Mouse (Mus musculus) common myeloid progenitor, adult 5-6 weeks (primary cell): ENCODE data around the gene Dst. TPM values are rescaled to one million over a fixed set of nuclear protein-coding genes. Genes with fewer than 3 reads are reported as not detected.
A peak's percentile ranks its signal among the peaks of the same experiment; 100 is the strongest.

ENCODE experiments used
- ATAC-seq: replicated peaks from 2 replicates; pipeline ENCODE4 v1.8.0; 2016; ENCODE audit warnings: low read depth, mild to moderate bottlenecking, moderate TSS enrichment, inconsistent platforms; ENCODE audit not compliant: poor library complexity, severe bottlenecking
- total RNA-seq: library from RNA; stranded (forward); fragments of 200-1000, 187-1606 nt; gene quantifications from 2 replicates; pipeline ENCODE4 v1.2.3, GENCODE M21; 2017

Gene Dst
- total RNA-seq, 1 experiment from 2014 or later = 8.4 TPM

- no peak for ATAC-seq
These were observed 169.9 kb downstream of the Dst start for GRCm38 (mm10) chr1:34077941-34078340.

- ATAC-seq = no peak
These were observed 181.0 kb downstream of the Dst start for GRCm38 (mm10) chr1:34089011-34089410.

- ATAC-seq = no peak
These were observed 182.7 kb downstream of the Dst start for GRCm38 (mm10) chr1:34090700-34091099.

- no peak for ATAC-seq
These were observed 185.6 kb downstream of the Dst start for GRCm38 (mm10) chr1:34093652-34094051.

GRCm38 (mm10) chr1:34094301-34094700 lies 186.3 kb downstream of the Dst start:
- ATAC-seq = no peak

GRCm38 (mm10) chr1:34095173-34095572 lies 187.1 kb downstream of the Dst start:
- ATAC-seq = 0 out of 2 replicates have a peak, but pooled peaks have one; percentile 22

GRCm38 (mm10) chr1:34096923-34097322 lies 188.9 kb downstream of the Dst start:
- no peak for ATAC-seq

- no peak for ATAC-seq
These were observed 189.6 kb downstream of the Dst start for GRCm38 (mm10) chr1:34097640-34098039.

- ATAC-seq = no peak
These were observed 191.4 kb downstream of the Dst start for GRCm38 (mm10) chr1:34099439-34099838.

- no peak for ATAC-seq
These were observed 192.4 kb downstream of the Dst start for GRCm38 (mm10) chr1:34100385-34100784.

- no peak for ATAC-seq
These were observed 194.6 kb downstream of the Dst start for GRCm38 (mm10) chr1:34102604-34103003.

- ATAC-seq = no peak
These were observed 195.2 kb downstream of the Dst start for GRCm38 (mm10) chr1:34103176-34103575.

GRCm38 (mm10) chr1:34103713-34104172 lies 195.7 kb downstream of the Dst start:
- no peak for ATAC-seq

GRCm38 (mm10) chr1:34104846-34105245 lies 196.8 kb downstream of the Dst start:
- ATAC-seq = no peak

- ATAC-seq = no peak
These were observed 198.6 kb downstream of the Dst start for GRCm38 (mm10) chr1:34106606-34107005.

- ATAC-seq = no peak
These were observed 199.1 kb downstream of the Dst start for GRCm38 (mm10) chr1:34107076-34107475.

- ATAC-seq = no peak
These were observed 201.7 kb downstream of the Dst start for GRCm38 (mm10) chr1:34109599-34110210.

- ATAC-seq = no peak
These were observed 202.8 kb downstream of the Dst start for GRCm38 (mm10) chr1:34110862-34111261.

GRCm38 (mm10) chr1:34111954-34112353 lies 203.9 kb downstream of the Dst start:
- ATAC-seq = no peak

GRCm38 (mm10) chr1:34116444-34116843 lies 208.4 kb downstream of the Dst start:
- ATAC-seq = no peak

GRCm38 (mm10) chr1:34117056-34117455 lies 209.0 kb downstream of the Dst start:
- ATAC-seq = no peak

- ATAC-seq = no peak
These were observed 209.7 kb downstream of the Dst start for GRCm38 (mm10) chr1:34117709-34118108.
